Mouse (Mus musculus) forebrain, embryonic 14.5 days (tissue): ENCODE data around the gene Prrg4. TPM values are rescaled to one million over a fixed set of nuclear protein-coding genes. Genes with fewer than 3 reads are reported as not detected.
A peak's percentile ranks its signal among the peaks of the same experiment; 100 is the strongest.
"Not testable (repeated sequence)": the region's sequence is repeated elsewhere in the genome, so short reads cannot be mapped to it uniquely, and the experiment has no call there.

ENCODE experiments used
- ATAC-seq: fragments of 200-750 bp; cut with Nextera tagmentation; 2 replicates; pipeline ENCODE4 v1.8.0; 2017; ENCODE audit warnings: mild to moderate bottlenecking, moderate library complexity
- DNase-seq: peaks from one replicate; pipeline ENCODE4 v3.0.0-alpha.2; 2015; ENCODE audit warnings: low spot score
- H3K27ac ChIP-seq: fragments of 300-500 bp; sonication (generic); 2 replicates; pipeline ENCODE4 v1.5.1; 2014; ENCODE audit warnings: low read depth, mild to moderate bottlenecking, control low read depth, low read length, moderate library complexity
- H3K27me3 ChIP-seq: fragments of 300-500 bp; sonication (generic); replicated peaks from 2 replicates; pipeline ENCODE4 v1.6.1; 2014; ENCODE audit warnings: low read length, control low read depth, mixed read lengths; ENCODE audit not compliant: control insufficient read depth, insufficient read depth
- H3K36me3 ChIP-seq: fragments of 300-500 bp; sonication (generic); 2 replicates; pipeline ENCODE4 v1.6.1; 2014; ENCODE audit warnings: low read length, control low read depth; ENCODE audit not compliant: control insufficient read depth, insufficient read depth
- H3K4me1 ChIP-seq: fragments of 300-500 bp; sonication (generic); 2 replicates; pipeline ENCODE4 v1.6.1; 2014; ENCODE audit warnings: antibody characterized with exemption, low read length, control low read depth; ENCODE audit not compliant: control insufficient read depth, insufficient read depth
- H3K4me2 ChIP-seq: fragments of 300-500 bp; sonication (generic); 2 replicates; pipeline ENCODE4 v1.6.1; 2014; ENCODE audit warnings: mild to moderate bottlenecking, control low read depth, low read length
- H3K4me3 ChIP-seq: fragments of 300-500 bp; sonication (generic); 2 replicates; pipeline ENCODE4 v1.5.1; 2014; ENCODE audit warnings: low read depth, low read length, control low read depth
- H3K9ac ChIP-seq: fragments of 300-500 bp; sonication (generic); 2 replicates; pipeline ENCODE4 v1.6.1; 2014; ENCODE audit warnings: mild to moderate bottlenecking, low read length, control low read depth, moderate library complexity
- H3K9me3 ChIP-seq: fragments of 300-500 bp; sonication (generic); replicated peaks from 2 replicates; pipeline ENCODE4 v1.6.1; 2016; ENCODE audit warnings: low read length, control low read depth, mixed read lengths; ENCODE audit not compliant: control insufficient read depth
- WGBS: fragments of 180-500 bp; shearing (Covaris S2); extraction: QIAGEN DNeasy Blood & Tissue Kit; methylation state at CpG from one replicate; pipeline ENCODE4 v1.1.7; 2014; 5-methylcytosine and 5-hydroxymethylcytosine counted together
- polyA plus RNA-seq: library from polyadenylated mRNA; unstranded; fragments of >200 nt; fragmentation: Nextera tagmentation; extraction: Ambion mirVana; gene quantifications from 2 replicates; pipeline ENCODE4 v1.2.1, GENCODE M21; 2014

Prrg4 gene
- polyA plus RNA-seq, 1 experiment from 2014 or later: 0.23 TPM

DNA sequence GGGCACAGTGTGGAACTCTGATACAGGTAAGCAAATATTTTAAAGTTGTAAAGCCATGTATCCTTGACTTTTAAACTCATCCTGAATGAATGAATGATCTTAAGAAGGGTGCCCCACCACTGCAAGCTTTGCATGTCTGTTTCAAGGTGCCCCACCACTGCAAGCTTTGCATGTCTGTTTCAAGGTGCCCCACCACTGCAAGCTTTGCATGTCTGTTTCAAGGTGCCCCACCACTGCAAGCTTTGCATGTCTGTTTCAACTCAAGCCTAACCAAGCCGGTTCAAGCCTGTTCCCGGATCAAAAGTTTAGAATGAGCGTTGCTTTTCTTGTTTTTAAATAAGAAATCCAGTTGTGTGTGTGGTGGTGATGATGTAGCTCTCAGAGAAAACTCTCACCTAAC is 30.9 kb downstream of the Prrg4 start:
- not testable (repeated sequence) for H3K27me3 ChIP-seq, H3K9ac ChIP-seq, H3K9me3 ChIP-seq, H3K36me3 ChIP-seq, H3K4me2 ChIP-seq, H3K27ac ChIP-seq, DNase-seq, H3K4me3 ChIP-seq, ATAC-seq
- H3K4me1 ChIP-seq: peaks cover 12% of the 10 kb centered on the region; the same call in 1 of the 2 replicates
- WGBS: 87% methylated on average over 3 of the region's 3 CpGs

DNA sequence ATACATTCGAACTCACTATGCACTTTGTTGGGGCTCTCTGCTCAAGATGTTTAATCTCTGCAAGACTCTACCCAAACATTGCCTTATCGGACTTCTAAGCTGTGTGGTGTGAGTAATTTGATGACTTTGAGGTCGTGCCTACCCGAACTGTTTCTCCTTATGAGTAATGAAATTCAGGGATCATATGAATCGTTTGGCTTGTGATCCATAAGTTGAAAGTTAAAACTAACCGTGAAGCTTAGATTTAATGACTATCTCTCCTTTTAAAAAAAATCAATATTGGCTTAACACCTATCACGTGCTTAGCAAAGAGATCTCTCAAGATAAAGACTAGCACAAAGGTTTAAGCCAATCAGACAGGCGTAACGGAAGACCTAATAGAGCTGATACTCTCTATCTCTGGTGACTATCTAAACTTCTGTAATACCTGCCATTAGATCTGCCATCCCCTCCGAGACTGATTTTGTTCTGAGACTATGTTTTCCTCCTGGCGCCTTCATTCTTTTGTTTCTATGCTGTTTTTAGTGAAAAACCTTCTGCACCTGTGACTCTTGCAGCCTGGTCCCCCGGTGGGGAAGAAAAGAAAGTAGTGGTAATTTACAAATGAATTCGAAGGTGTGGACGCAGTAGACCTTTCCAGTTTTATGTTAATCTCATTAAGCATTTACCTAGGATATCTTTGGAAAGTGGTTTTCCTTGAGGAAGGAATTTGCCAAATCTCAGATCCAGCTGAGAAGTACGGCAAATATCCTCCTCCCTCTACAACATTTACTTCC is 31.9 kb downstream of the Prrg4 start:
- peak; percentile 20 for DNase-seq
- Histone ChIP-seq H3K9ac (peak overlapping the region; percentile 98), H3K4me2 (peak overlapping the region; percentile 75), H3K9me3 (no peaks in the 10 kb centered on the region), H3K27me3 (no peaks in the 10 kb centered on the region), H3K36me3 (no peaks in the 10 kb centered on the region), H3K4me1 (peaks cover 18% of the 10 kb centered on the region), H3K27ac (peak overlapping the region; percentile 98), H3K4me3 (peak overlapping the region; percentile 88)
- WGBS: 1% methylated on average over 15 of the region's 15 CpGs
- no peak for ATAC-seq

DNA sequence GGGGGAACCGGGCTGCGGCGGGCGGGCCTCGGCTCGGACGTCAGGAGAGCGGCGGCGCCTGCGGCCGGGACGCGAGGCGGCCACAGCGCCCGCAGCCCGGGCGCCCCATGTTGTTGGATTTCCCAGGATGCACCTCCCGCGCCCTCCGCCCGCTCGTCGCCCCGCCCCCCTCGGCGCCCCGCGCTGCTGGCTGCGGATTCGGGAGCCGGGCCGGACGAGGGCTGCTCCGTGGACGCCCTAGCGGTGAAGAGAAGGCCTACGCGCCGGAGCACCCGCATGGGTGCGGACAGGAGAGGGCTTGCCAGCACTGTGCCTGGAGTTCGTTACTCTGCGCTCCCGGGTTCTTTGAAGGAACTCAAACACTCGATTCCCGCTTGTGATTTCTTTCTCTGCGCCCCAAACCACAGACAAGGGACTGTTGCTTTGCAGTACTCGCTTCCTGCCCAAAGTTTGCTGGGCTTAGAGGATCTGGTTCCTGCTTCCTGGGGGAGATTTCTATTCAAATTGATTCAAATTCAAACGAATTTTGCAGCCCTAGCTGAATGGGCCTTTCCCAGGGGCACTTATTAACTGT is 32.7 kb downstream of the Prrg4 start:
- Histone ChIP-seq H3K4me3 (peak overlapping the region; percentile 88), H3K4me2 (peak overlapping the region; percentile 75), H3K36me3 (no peaks in the 10 kb centered on the region), H3K27me3 (no peaks in the 10 kb centered on the region), H3K27ac (peak overlapping the region; percentile 98), H3K4me1 (peaks cover 18% of the 10 kb centered on the region), H3K9ac (peak overlapping the region; percentile 98), H3K9me3 (no peaks in the 10 kb centered on the region)
- DNase-seq (peak; percentile 95), ATAC-seq (peak; percentile 94)
- 1% methylated on average over 23 of the region's 51 CpGs for WGBS

DNA sequence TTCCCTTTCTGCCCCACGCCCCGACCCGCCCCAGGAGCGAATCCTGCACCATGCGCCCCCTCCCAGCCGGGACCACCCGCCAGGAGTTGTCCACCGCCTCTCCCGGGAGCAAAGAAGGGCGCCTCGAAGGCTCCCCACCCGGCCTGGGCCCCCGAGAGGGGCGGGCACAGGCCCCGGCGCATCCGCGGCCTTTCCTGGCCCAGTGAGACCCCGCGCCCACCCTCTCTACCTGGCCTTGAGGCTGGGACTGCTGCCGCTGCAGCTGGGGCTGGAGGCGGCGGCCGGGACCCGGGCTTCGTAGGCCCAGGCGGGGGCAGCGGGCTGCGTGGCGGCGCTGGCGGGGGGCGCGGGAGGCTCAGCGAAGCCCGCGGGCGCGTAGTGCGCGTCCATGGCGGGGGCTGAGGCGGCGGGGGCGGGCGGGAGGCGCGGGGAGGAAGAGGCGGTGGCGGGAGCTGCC is 33.3 kb downstream of the Prrg4 start, which contains the start of gene Qser1:
Gene Qser1, minus strand, starts transcription at position 390 of the 457 bp plus-strand sequence.
- Histone ChIP-seq H3K4me1 (peaks cover 18% of the 10 kb centered on the region), H3K9me3 (no peaks in the 10 kb centered on the region), H3K36me3 (no peaks in the 10 kb centered on the region), H3K4me3 (peak within 1 kb of the TSS; percentile 88), H3K4me2 (peak within 1 kb of the TSS; percentile 75), H3K27ac (peak within 1 kb of the TSS; percentile 98), H3K9ac (peak within 1 kb of the TSS; percentile 98), H3K27me3 (no peaks in the 10 kb centered on the region)
- DNase-seq (no peak), ATAC-seq (peak; percentile 72)
- 0% methylated on average over 23 of the region's 50 CpGs for WGBS

DNA sequence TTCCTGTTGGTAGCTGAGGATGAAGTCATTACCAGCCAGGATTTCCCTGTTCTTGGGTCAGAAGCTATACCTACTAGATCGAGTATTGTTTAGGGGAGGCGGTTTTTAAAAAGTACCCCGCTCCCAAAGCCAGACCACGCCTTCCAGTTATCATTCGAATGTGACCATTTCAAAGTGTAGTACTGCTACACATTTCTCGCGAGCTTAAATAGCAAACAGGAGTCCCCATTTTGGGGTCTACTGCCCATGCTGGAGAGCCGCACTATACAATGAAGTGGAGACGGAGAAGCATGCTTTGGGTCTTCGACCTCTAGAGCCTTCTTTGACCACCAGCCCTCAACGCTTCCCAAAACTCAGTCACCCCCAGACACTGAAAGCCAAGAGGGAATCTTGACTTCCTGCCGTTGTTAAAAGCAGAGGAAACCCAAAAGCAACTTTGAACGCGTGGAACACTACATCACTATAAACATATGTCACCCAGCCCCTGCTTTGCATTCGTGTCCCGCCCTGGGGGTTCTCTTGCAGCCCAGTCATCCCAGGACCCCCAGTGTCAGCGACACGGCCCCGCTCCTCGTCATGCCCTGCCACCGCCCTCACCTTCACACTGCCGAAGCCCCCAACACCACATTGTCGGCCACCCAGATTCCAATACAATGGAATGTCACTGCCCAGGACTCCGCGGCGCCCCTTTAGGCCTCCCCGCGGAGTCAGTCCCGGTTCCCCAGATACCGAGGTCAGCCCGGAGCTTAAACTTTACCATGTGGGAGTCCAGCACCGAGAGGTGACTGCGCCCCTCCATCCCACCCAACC is 33.9 kb downstream of the Prrg4 start:
- Histone ChIP-seq H3K4me2 (peak overlapping the region; percentile 75), H3K27me3 (no peaks in the 10 kb centered on the region), H3K9ac (peak overlapping the region; percentile 98), H3K36me3 (no peaks in the 10 kb centered on the region), H3K4me1 (peaks cover 18% of the 10 kb centered on the region), H3K27ac (peak overlapping the region; percentile 98), H3K4me3 (peak overlapping the region; percentile 88), H3K9me3 (no peaks in the 10 kb centered on the region)
- WGBS: under 1% methylated on average over 33 of the region's 33 CpGs
- ATAC-seq: peak; percentile 13
- DNase-seq: peak; percentile 72

DNA sequence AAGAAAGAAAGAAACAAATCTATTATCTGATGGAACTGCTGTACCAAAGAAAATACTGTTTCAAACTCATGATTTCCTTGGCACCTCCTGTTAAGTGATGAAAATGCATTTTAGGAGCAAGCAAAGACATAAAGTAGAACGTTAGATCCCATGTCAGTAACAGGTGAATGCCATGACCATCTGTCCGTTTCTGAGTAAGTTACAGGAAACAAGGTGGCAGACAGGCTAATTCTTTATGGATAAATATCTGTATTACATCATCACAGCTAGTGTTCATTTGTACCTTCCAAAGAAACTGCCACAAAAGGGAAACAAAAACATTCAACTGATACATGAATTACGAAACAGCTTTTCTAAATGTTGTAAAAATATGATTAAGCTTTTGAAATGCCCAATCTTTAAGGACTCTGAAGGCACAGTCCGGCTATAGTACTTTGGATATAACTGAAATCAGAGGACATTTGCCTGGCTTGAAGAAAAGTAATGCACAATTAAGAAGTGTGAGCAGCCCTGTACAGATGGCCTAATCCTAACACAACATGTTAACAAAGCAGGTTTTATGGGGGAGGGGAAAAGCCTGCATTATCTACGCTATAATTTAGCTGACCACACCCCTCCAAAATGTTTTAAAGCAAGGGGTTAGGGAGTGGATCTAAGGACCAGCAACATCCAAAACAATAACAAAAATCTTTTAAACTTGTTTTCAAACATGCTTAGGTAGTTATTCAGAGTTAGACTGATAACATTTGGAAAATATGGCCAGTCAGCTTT is 35.3 kb downstream of the Prrg4 start:
- H3K9ac ChIP-seq: peak overlapping the region; percentile 10; the same call in 1 of the 2 replicates

DNA sequence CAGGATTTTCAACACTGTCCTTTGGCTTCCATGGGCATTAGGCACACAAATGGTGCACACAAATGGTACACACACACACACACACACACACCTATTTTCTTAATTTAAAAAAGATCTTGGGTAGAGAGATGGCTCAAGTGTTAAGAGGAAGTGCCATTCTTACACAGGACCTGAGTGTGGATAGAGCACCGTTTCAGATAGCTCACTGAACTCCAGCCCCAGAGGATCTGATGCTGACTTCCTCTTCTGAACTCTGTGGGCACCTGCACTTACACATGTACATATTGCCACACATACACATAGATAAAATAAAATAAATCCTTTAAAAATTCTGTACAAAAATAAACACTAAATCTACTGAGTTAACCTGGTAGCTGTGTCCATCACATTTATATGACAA is 44.2 kb downstream of the Prrg4 start:
- DNase-seq: no peak
- H3K27me3 ChIP-seq: no peaks in the 10 kb centered on the region
- no peaks in the 10 kb centered on the region for H3K4me1 ChIP-seq
- H3K9ac ChIP-seq: no peak overlapping the region
- H3K27ac ChIP-seq: no peak overlapping the region
- WGBS: 88% methylated on average over 1 of the region's 1 CpGs
- no peak overlapping the region for H3K4me3 ChIP-seq
- no peaks in the 10 kb centered on the region for H3K9me3 ChIP-seq
- no peak for ATAC-seq
- 0 out of 2 replicates have a peak, but pooled peaks cover 5% of the 10 kb centered on the region for H3K36me3 ChIP-seq
- no peak overlapping the region for H3K4me2 ChIP-seq

More for the DNA sequence above, 35.3 kb downstream of the Prrg4 start:
- peak; percentile 83 for DNase-seq
- peak overlapping the region; percentile 75 for H3K4me2 ChIP-seq
- ATAC-seq: peak; percentile 11; the same call in 1 of the 2 replicates
- no peaks in the 10 kb centered on the region for H3K9me3 ChIP-seq
- H3K4me3 ChIP-seq: peak overlapping the region; percentile 88
- peaks cover 18% of the 10 kb centered on the region for H3K4me1 ChIP-seq
- WGBS: 20% methylated on average over 5 of the region's 5 CpGs
- H3K36me3 ChIP-seq: 0 out of 2 replicates have a peak, but pooled peaks cover 2% of the 10 kb centered on the region
- no peaks in the 10 kb centered on the region for H3K27me3 ChIP-seq
- H3K27ac ChIP-seq: peak overlapping the region; percentile 60
